Mouse (Mus musculus) myocyte (in vitro differentiated cells): Measurements from ENCODE around the gene Mrps34. TPM values are rescaled to one million over a fixed set of nuclear protein-coding genes. Genes with fewer than 3 reads are reported as not detected.
A peak's percentile ranks its signal among the peaks of the same experiment; 100 is the strongest.

Source experiments
- H3K27me3 ChIP-seq: one replicate; pipeline ENCODE4 v1.6.1; 2011; ENCODE audit not compliant: control insufficient read depth, insufficient read depth, insufficient read length
- H3K36me3 ChIP-seq: one replicate; pipeline ENCODE4 v1.6.1; 2011; ENCODE audit not compliant: control insufficient read depth, insufficient read depth
- H3K4me2 ChIP-seq: one replicate; pipeline ENCODE4 v1.6.1; 2011; ENCODE audit warnings: low read depth, control low read depth
- H3K4me3 ChIP-seq: one replicate; pipeline ENCODE4 v1.5.1; 2011; ENCODE audit warnings: mild to moderate bottlenecking, control low read depth, moderate library complexity
- H3K79me2 ChIP-seq: one replicate; pipeline ENCODE4 v1.6.1; 2011; ENCODE audit not compliant: control insufficient read depth, insufficient read depth
- H3ac ChIP-seq: one replicate; pipeline ENCODE4 v1.6.1; 2011; ENCODE audit not compliant: control insufficient read depth, insufficient read length
- CEBPB ChIP-seq: IDR thresholded peaks from 2 replicates; pipeline ENCODE4 v1.6.1; 2011; ENCODE audit warnings: mild to moderate bottlenecking, moderate library complexity; ENCODE audit not compliant: poor library complexity, insufficient read depth, severe bottlenecking
- E2F4 ChIP-seq: IDR thresholded peaks from one replicate; pipeline ENCODE4 v1.6.1; 2011; ENCODE audit warnings: mild to moderate bottlenecking, control low read depth, moderate library complexity; ENCODE audit not compliant: insufficient read depth
- MAX ChIP-seq: IDR thresholded peaks from one replicate; pipeline ENCODE4 v1.6.1; 2011; ENCODE audit warnings: low read depth, mild to moderate bottlenecking, control low read depth
- MYOD1 ChIP-seq, 3 experiments: IDR thresholded peaks; one replicate each; pipeline ENCODE4 v1.6.1; 2011; ENCODE audit warnings: control low read depth in 2 of 3, low read depth in 2 of 3, mild to moderate bottlenecking in 2 of 3, moderate library complexity in 1 of 3; ENCODE audit not compliant: insufficient read length in 2 of 3, control insufficient read depth in 1 of 3
- MYOG ChIP-seq, 3 experiments: IDR thresholded peaks; one replicate each; pipeline ENCODE4 v1.6.1; 2011; ENCODE audit warnings: control low read depth in 2 of 3, low read depth in 2 of 3, mild to moderate bottlenecking in 2 of 3; ENCODE audit not compliant: insufficient read length in 2 of 3, control insufficient read depth in 1 of 3, insufficient read depth in 1 of 3
- POLR2A ChIP-seq: IDR thresholded peaks from one replicate; pipeline ENCODE4 v1.6.1; 2011; ENCODE audit warnings: low read depth, mild to moderate bottlenecking, control low read depth, moderate library complexity; ENCODE audit not compliant: insufficient read length
- POLR2AphosphoS2 ChIP-seq: IDR thresholded peaks from one replicate; pipeline ENCODE4 v1.6.1; 2011; ENCODE audit warnings: low read depth, control low read depth; ENCODE audit not compliant: insufficient read length
- REST ChIP-seq: IDR thresholded peaks from one replicate; pipeline ENCODE4 v1.6.1; 2011; ENCODE audit warnings: mild to moderate bottlenecking, control low read depth, moderate library complexity; ENCODE audit not compliant: insufficient read depth, insufficient read length
- SRF ChIP-seq: IDR thresholded peaks from one replicate; pipeline ENCODE4 v1.6.1; 2011; ENCODE audit warnings: low read depth; ENCODE audit not compliant: control insufficient read depth, insufficient read length
- TCF12 ChIP-seq: IDR thresholded peaks from one replicate; pipeline ENCODE4 v1.6.1; 2011; ENCODE audit warnings: mild to moderate bottlenecking, control low read depth; ENCODE audit not compliant: poor library complexity, insufficient read depth, severe bottlenecking
- TCF3 ChIP-seq: IDR thresholded peaks from one replicate; pipeline ENCODE4 v1.6.1; 2011; ENCODE audit warnings: low read depth, control low read depth; ENCODE audit not compliant: insufficient read length
- USF1 ChIP-seq: IDR thresholded peaks from one replicate; pipeline ENCODE4 v1.6.1; 2011; ENCODE audit warnings: low read depth, mild to moderate bottlenecking, control low read depth, moderate library complexity
- polyA plus RNA-seq: library from polyadenylated mRNA; unstranded; fragments of >200 nt; fragmentation: generic; extraction: Trizol; gene quantifications from one replicate; pipeline ENCODE4 v1.2.1, GENCODE M21; 2012; ENCODE audit warnings: missing spikeins

Mrps34 gene
- polyA plus RNA-seq, 1 experiment = 142 TPM

- Histone ChIP-seq H3K79me2 (no peaks in the 10 kb centered on the region), H3K27me3 (peaks cover 5% of the 10 kb centered on the region), H3K36me3 (no peaks in the 10 kb centered on the region), H3K4me2 (no peak overlapping the region), H3ac (no peak overlapping the region), H3K4me3 (no peak overlapping the region)
- TF ChIP-seq CEBPB (no peak), POLR2A (no peak), MAX (no peak), MYOD1 (IDR thresholded peaks at IDR 0.05; ENCODE audit: control insufficient read depth in 1 of 3, insufficient read length in 2 of 3, low read depth in 2 of 3) (no peak), TCF12 (no peak), MYOG (IDR thresholded peaks at IDR 0.05; ENCODE audit: control insufficient read depth in 1 of 3, insufficient read depth in 1 of 3, insufficient read length in 2 of 3, low read depth in 2 of 3) (no peak), E2F4 (no peak), TCF3 (no peak), REST (no peak), SRF (no peak), POLR2AphosphoS2 (no peak), USF1 (no peak)
Measured at GRCm38 (mm10) chr17:24878531-24878930, 16.4 kb upstream of the Mrps34 start.

- TF ChIP-seq E2F4 (no peak), USF1 (no peak), SRF (no peak), REST (no peak), POLR2A (no peak), MAX (no peak), TCF3 (no peak), MYOD1 (IDR thresholded peaks at IDR 0.05; ENCODE audit: control insufficient read depth in 1 of 3, insufficient read length in 2 of 3, low read depth in 2 of 3) (no peak), CEBPB (no peak)
- Histone ChIP-seq H3ac (no peak overlapping the region), H3K36me3 (no peaks in the 10 kb centered on the region), H3K27me3 (no peaks in the 10 kb centered on the region), H3K79me2 (no peaks in the 10 kb centered on the region), H3K4me2 (peak overlapping the region; percentile 44), H3K4me3 (no peak overlapping the region)
Measured at GRCm38 (mm10) chr17:24881738-24882440, 13.0 kb upstream of the Mrps34 start.

- no peak overlapping the region for H3K4me2 ChIP-seq
- H3K27me3 ChIP-seq = no peaks in the 10 kb centered on the region
- H3K36me3 ChIP-seq = no peaks in the 10 kb centered on the region
- H3K79me2 ChIP-seq = peaks cover 6% of the 10 kb centered on the region
- no peak overlapping the region for H3K4me3 ChIP-seq
- TF ChIP-seq CEBPB = no peak
- no peak for TF ChIP-seq SRF
- no peak for TF ChIP-seq E2F4
- no peak for TF ChIP-seq MAX
- TF ChIP-seq POLR2A = no peak
- H3ac ChIP-seq = no peak overlapping the region
Measured at GRCm38 (mm10) chr17:24884391-24884790, 10.5 kb upstream of the Mrps34 start.

- H3K79me2 ChIP-seq = peaks cover 6% of the 10 kb centered on the region
- H3K27me3 ChIP-seq = no peaks in the 10 kb centered on the region
- TF ChIP-seq REST = no peak
- no peak for TF ChIP-seq MYOD1 (IDR thresholded peaks at IDR 0.05; ENCODE audit: control insufficient read depth in 1 of 3, insufficient read length in 2 of 3, low read depth in 2 of 3)
- TF ChIP-seq MYOG (IDR thresholded peaks at IDR 0.05; ENCODE audit: control insufficient read depth in 1 of 3, insufficient read depth in 1 of 3, insufficient read length in 2 of 3, low read depth in 2 of 3) = no peak
- no peak for TF ChIP-seq USF1
- no peak for TF ChIP-seq E2F4
- TF ChIP-seq CEBPB = no peak
- no peak for TF ChIP-seq TCF12
- no peak for TF ChIP-seq TCF3
- H3K4me2 ChIP-seq = peak overlapping the region; percentile 88
- H3ac ChIP-seq = peak overlapping the region; percentile 82
- no peaks in the 10 kb centered on the region for H3K36me3 ChIP-seq
- peak overlapping the region; percentile 70 for H3K4me3 ChIP-seq
Measured at GRCm38 (mm10) chr17:24885356-24886133, 9.4 kb upstream of the Mrps34 start.
